Mouse (Mus musculus): ENCODE measurements around the gene Sh3bp2.

Gene Sh3bp2

DNA sequence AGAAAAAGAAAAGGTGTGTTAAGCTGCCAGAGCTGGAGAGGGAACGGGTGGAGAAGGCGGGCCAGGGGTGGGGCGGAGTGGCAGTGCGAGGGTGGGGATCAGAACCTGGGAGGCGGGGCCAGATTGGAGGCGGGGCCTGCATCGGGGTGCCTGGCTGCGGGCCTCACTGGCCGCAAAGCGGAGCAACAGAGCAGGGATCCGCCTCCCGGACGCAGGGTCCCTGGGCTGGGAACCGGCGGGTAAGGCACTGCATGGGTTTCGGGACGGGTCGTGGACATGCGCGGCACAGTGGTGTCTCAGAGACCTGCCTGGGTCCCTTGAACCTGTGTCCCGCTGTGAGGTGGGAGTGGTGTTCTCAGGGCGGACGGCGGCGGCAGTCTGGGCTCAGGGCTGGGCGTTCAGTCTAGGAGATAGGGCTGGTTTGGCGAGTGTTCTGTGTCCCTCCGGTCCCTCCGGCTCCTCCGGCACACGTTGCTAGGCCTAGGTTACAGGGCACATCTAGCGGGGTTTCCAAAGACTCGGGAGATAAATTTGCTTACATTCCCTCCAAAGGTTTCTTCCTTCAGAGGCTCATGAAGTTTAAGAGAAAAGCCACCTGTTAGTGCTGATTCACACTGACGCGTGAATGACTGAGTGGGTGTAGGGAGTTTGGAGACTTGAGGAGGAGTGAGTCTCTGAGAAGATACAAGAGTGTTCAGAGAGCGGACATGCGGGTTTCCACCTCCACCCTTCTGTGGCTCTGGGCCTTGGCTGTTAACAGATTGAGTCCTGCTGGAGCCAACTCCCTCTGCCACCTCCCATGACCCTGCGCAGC, at the start of gene Sh3bp2:
TSS of gene Sh3bp2 (plus strand) at position 176 of the 814 bp plus-strand sequence.
- peak; percentile 98 for DNase-seq

DNA sequence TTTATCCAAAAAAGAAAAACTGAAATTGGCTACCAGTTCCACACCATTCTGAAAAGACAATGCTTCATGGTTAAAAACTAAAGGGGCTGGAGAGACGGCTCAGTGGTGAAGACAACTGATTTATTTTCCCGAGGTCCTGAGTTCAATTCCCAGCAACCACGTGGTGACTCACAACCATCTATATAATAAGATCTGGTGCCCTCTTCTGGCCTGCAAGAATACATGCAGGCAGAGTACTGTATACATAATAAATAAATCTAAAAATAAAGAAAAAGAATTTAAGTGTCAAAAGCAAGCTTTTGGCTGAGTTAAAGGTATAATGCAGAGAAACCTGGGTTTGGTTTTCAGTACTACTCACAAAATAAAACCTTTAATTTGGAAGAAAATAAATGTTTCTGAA, 44.7 kb upstream of the Sh3bp2 start:
- DNase-seq, result no peak

DNA sequence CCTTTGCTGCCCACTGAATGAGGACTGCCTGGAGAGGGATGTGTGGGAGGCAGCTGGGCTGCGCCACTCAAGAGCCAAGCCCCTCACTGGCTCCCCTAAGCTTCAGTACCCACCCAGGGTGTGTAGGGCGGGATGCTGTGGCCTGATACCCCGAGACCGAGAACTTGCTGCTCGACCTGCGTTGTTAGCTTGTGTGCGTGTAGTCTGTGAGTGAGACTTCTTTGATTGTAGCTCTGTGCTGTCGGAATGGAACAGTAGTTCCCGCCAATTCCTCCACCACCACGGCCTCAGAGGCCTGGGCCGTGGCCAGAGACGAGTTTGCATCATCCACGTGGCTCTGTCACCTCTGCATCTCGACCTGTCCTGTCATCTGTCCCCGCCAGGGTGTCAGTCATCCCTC, 39.9 kb upstream of the Sh3bp2 start:
- DNase-seq, result no peak

DNA sequence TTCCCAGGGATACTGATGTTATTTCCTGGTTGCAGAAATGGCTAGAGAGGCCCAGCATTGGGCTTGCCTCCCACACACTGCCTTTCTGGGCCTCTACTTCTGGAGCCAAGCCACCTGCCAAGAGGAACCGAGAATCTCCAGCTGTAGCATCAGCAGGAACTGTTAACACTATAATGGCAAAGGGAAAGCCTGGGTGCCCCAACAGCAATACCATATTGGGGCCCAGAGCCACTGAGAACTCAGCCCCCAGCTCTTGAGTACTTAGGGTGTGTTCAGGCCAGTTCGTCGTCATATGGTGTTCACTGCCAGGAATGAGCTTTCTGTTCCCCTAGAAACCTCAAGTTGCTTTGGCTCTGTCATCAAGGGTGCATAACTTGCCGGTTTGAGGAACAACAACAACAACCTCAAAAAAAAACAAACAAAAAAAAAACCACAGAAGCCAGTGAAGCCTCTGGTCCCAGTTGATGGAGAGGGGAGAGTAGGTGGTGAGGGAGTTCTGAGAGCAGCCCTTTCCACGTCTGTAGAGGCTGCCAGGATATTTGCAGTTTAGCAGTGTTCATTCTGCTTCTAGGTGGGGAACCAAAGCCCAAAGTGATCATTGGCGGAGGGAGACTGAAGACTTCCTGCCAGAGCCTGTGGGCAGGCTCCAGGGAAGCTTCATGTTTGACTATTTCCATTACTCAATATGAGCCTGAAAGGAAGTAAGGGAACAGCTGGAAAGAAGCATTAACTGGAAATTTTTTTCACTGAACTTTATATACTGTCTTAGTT, 38.1 kb upstream of the Sh3bp2 start:
- DNase-seq, result peak; percentile 41

DNA sequence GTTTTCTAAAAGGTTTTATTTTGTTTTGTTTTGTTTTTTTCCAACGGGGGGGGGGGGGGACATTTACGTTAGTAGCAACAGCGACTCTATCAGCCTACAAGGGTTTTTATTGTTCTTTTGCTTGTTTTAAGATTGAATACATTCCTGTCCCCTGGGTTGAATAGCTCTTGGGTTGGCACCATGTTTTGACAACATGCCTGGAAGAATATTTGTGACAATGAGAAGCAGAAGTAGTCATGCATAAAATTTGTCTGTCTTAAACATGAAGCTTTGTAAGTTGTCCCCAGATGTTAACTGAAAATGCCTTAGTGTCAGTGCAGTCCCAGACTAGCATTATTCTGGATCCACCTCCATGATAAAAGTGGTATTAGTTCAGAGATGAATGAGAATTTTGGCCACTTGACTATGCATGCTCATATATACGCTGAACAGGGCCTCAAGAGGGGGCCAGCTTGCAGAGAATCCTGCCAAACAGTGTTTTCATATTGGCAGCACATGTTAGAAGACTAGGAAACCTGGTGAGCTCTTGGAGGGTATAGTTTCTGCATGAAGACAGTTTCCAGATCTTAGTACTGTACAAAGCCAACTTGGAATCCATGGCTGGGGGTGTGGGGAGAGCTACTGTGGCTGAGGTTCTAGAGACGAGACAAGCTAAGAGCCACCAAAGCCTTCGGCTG, 36.8 kb upstream of the Sh3bp2 start:
- DNase-seq, result no peak

DNA sequence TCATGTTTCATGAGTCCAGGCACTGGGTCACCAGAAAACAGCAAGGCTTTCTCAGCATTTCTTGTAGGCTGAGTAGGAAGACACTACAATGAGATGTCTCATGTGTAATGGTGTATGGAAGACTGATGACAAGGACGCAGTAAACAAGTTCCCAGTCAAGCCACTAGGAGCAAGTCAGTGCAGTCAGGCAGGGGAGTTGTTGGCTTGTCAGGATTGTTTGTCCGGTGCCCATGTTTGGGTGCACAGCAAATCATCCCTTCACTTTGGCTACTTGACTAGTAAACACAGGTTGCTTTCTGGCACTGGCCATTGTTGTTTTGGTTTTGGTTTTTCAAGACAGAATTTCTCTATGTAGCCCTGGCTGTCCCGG, 36.2 kb upstream of the Sh3bp2 start:
- no peak for DNase-seq

DNA sequence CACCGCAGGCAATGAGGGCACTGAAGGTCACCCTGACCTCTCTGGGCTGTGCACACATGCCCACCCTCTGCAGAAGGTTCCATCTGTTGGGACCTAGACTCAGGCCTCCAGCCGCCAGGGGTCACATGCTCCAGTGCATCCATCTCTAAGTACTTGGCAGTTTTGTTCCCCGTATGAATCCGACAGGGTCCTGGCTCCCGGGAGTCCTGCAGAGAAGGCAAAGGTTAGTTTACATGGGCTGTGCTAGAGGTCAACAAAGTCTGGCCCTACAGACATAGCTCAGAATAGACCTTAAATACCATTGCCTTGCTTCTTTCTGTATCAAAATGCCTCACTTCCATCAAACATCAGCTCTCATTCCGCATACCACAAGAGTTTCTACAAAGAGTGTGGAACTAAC, 28.9 kb upstream of the Sh3bp2 start:
- DNase-seq, result no peak

DNA sequence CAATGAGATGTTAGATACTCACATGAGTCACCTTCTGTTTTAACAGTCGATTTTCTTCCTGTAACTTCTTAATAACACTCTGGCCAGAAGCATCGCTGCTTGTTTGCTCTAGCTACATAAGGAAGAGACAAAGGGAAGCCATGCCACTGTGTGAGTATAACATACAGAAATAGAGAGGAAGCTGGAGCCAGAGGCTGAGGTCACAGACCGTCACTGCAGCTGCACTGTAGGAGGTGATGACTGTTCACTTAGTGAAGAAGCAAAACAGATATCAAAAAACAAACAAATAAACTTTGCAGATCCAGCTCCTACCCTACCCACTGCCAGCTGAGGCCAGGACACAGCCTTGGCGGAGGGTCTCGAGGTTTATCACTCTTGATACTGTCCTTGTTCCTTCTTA, 24.8 kb upstream of the Sh3bp2 start:
- no peak for DNase-seq

DNA sequence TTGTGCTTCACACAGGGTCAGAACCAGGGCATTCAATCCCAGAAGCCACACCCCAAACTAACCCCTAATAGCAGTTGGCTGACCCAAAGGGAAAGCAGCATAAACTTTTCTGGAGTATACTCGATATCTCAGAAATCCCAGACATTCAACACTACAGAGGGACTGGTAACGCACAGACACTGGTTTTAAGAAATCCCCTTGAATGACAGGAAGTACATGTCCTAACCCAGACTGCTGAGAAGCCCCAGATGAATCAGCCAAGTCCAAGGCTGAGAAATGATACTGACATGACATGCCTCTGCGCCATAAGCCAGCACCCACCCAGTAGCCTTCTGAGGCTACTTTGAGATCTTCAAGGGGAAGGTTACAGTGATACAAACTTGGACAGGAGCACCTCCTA, 24.1 kb upstream of the Sh3bp2 start:
- no peak for DNase-seq

DNA sequence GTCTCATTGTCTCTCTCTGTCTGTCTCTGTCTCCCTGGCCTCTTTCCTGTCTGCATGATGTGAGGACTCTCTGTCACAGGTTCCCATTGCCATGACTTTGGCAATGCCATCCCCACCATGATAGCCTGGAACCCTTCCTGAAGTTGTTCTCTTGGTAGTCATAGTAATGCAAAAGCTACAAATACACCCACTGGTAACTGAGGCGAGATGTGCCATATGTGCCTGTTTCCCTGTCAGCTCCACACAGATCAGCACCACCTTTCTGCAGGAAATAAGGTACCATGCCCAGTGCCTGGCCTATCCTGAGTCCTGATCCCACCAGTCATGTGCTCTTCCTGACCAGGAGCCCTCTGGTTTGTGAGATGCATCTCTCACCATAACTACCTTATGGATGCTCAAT, 23.2 kb upstream of the Sh3bp2 start:
- no peak for DNase-seq

DNA sequence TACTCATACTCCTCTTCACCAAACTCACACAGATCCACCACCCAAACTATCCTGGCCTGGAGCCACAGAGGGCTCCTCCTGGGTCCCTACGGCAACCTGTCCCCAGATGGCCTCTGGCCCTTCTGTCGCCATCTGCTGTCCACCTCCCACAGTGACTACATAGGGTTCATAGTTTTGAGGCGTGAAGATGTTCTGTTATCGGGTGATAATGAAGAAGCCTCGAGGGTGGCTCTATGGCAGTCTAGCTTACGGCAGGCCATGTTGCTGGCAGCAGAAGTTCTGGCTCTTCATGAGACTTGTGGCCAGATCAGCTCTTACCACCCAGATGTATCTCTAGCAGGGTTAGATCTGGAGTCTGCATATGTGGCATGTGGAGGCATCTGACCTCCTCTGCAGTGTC, 22.8 kb upstream of the Sh3bp2 start:
- no peak for DNase-seq

DNA sequence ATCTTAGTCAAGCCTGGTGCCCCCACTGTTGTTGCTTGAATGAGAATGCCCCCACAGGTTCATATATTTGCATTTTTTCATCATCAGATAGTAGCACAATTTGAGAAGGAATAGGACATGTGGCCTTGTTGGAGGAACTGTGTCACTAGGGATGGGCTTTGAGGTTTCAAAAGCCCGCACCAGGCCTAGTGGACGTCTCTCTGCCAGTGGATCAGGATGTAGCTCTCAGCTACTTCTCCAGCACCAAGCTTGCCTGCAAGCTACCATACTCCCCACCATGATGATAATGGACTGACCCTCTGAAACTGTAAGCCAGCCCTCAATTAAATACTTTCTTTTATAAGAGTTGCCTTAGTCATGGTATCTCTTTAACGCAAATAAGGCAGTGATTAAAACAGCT, 13.2 kb upstream of the Sh3bp2 start:
- DNase-seq, result no peak

DNA sequence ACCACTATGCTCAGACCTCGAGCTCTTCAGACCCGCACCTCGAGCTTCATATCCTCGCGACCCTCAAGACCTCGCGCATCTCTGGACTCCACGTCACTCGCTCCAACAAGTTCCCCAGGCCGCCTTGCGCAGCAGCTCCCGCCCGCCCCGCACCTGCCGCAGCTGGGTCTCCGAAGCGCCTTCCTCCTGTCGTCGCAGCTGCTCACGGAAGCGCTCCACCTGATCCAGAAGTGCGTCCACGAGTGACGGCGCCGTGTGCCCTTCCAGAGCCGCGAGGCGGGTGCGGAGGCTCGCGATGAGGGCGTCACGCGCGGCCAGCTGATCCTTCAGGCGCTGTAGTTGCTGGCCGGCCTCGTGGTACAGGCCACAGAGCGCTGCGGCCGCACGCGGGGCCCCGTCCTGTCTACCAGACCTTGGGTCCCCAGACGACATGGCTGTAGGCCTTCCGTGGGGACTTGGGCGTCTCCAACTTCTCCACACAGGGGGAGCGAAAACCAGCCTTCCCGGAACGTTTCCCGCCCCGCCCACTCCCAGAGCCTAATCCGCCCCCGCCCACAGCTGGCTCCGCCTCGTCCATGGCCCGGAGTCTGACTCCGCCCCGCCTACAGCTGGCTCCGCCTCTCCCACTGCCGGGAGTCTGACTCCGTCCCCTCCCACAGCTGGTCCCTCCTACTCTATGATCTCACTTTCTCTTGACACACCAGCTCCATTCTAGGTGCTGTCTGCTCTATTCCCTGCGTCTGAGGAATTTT, 12.0 kb upstream of the Sh3bp2 start, which contains the start of gene Tnip2:
TSS of gene Tnip2 (minus strand) at position 526 of the 752 bp plus-strand sequence.
- peak; percentile 99 for DNase-seq

DNA sequence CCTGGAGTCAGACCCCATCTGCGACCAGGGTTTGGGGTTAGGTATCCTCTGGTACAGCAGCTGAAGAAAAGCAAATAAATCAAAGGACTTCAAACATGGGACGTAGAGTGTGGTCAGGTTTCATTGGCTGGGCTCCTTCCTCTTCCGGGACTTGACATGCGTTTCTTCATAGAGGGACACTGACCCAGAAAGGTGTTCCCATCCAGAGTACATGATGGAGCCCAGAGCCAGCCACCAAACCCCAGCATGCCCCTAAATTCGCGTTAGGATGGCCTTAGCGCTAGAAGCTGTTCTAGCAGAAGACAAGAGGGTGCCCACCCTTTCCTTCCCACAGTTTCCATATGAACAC, 11.4 kb upstream of the Sh3bp2 start:
- no peak for DNase-seq

DNA sequence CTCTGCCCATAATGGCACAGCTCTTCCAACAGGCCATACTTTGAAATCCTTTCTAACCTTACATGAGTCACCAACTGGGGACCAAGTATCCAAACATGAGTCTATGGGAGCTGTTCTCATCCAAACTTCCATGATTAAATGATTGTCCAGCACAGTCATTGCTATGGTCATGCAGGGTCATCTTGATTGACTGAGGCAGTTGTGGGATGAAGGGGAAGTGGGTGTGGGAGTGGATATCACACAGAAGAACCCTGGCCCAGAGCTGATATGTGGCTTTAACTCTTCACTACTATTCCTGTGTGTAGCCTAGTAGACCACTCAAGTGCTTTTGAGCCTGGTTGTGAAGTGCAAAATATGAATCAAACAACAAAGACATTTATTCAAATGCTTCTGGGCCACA, 10.5 kb upstream of the Sh3bp2 start:
- no peak for DNase-seq

DNA sequence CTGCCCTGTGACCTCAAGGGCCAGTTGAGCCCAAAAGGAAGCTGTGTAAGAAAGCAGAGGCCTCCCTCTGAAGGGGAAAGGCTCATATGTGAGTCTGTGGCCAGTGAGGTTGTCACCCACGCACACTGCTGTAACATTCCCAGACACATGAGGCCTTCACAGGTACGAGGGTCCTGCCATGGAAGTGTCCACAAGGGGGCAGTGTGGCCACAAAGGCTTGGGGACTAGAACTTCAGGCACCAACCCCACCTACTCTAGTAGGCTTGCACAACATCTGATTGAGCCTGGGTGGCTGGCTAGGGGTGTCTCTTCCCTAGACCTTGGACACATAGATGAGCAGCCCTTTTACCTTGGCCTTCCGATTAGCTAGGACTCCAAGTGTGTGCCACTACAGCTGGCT, 7.7 kb upstream of the Sh3bp2 start:
- DNase-seq, result peak; percentile 88

DNA sequence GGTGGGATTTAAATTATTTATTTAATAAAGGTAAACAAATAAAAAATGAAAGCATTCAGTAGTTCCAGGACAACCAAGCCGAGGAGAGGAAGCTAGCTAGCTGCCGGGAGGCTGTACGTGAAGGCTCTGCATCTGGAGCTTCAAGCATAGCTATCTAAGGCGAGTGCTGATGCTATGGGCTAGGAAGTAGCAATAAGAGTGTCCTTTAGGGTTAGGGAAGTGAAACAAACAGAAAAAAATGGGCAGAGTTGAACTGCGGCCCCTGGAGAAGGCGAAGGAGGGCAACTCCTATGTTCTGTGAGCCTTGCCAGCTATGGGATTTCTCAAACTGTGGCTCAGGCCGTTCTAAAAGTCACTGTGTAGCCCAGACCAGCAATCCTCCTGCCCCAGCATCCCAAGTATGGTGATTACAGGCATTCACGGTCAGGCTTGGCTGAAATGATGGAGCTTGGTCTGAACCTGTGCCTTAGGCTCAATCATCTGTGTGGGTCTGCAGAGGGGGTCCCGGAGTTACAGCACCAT, 6.2 kb upstream of the Sh3bp2 start:
- DNase-seq, result no peak

DNA sequence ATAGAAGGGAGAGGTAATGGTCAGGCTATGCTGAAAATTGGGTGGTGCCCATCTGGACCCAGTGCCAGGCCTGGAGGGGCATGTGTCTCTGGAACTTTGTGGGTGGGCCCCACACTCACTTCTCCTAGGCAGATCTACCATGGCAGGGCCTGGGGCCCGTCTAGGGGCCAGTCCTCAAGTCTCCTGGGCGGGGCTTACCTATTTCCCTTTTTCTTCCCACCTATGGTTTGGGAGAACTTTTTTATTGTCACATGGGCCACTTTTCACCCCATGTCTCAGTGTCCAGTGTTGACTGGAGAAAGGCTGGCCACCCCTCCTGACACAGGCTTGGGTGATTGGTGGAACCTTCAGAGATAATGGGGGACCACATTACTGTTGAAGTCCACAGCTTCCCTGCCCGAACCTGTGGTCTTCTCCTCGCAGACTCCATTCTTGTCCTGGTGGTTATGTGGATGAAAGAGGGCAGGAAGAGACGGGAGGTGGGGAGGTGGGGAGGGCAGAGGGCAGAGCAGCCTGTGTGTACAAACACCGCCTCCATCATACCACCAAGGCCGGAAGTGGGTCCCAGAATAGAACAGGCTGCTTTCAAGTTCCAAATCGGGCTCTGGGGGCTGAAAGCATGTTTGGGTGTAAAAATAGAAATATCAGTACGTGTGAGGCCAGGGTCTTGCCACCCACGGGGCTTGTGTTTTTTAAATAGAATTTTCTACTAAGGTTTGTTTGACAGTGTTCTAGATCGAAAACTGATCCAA, 5.0 kb upstream of the Sh3bp2 start:
- peak; percentile 49 for DNase-seq

DNA sequence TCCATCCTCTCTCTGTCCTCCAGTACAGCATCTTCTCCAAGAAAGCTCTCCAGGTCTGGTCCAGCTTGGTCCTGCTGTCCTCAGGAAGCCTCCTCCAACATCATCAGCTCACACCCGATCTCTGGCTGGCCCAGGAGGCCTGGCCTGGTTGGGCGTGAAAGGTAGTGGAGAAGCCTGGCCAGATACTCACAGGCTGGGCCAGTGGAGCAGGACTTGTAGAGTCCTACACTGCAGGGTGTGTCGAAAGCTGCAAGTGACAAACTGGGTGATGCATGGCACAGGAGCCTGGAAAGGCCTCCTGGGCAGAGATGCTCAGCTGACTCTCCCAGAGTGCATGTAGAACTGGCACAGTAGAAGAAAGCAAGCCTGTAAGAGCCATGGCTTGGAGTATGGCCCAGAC, 4.3 kb upstream of the Sh3bp2 start:
- no peak for DNase-seq

DNA sequence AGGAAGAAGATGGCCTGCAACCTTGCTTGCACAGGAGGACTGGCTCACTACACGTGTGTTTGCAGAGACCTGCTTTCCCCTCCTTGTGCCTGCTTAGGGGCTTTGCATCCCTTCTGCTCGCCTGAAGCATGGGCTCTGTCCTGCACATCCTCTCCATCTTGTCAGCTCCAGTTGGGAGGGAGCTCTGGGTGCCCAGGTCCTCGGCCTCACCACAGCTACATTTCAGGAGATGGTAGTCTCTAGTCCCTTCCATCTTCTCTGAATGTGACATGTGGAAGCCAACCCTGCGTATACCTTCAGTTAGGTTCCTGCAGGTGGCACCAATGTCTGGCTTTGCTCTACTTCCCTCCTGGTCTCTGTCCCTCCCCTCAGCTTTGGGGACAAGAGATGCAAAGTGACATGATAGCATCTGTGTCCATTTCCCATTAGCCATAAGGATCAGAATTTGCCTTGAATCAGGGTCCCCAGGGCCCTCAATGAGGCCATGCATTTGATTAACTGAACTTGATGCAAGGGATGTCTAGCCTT, 1.6 kb upstream of the Sh3bp2 start:
- no peak for DNase-seq

DNA sequence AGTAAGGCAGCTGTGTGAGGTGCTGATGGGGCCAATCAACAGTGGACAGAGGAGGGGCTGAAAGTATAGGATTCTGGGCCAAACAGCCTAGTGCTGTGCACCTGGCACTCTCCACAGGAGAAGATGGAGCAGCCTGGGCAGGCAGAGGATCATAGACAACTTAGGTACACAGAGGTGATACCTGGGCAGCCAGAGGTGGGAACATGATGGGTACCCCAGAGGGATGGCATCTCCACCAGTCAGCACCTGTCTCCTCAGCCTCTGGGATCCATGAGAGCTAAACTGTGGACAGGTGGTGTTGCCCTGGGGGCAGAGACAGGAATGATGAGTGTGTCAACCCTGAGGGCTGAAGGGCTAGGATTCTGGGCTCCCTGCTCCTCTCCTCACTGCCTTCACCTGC, 1.1 kb upstream of the Sh3bp2 start:
- DNase-seq, result no peak

DNA sequence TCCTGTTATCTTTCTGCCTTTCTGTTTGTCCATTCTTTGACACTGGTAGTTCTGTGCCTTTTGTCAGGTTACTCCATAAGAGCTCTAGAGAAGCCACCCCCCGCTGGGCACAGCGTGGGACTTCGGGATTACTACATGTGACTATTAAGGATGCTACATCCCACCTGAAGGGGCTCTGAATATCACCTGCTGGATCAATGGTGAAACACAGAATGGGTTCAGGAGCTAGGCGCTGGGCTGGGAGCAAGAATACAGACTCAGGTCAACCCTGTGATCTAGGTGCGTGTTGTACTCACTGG, 788 bp downstream of the Sh3bp2 start:
- DNase-seq, result no peak
